Mouse (Mus musculus): ENCODE data around the gene Cdkal1. TPM values are rescaled to one million over a fixed set of nuclear protein-coding genes. Genes with fewer than 3 reads are reported as not detected.
A peak's percentile ranks its signal among the peaks of the same experiment; 100 is the strongest.

Gene Cdkal1
- total and polyA plus RNA-seq, 3 experiments = 8.7 to 13.7 (median 9.5) TPM

DNA sequence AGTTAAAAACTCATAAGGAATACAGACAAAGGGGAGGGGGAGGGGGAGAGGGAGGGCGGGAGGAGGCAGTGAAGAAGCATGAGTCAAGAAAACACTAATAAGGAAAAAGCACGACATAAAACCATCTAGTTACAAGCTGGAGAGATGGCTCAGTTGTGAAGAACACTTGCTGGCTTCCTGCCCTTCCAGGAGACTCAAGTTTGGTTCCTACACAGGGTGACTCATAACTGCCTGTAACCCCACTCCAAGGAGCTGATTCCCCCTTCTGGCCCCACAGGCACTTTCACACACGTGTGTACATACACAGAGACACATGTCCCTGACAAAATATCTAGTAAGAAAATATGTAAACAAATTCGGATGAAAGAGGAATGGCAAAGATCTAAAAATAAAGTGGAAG is 46.2 kb upstream of the Cdkal1 start:
- Histone ChIP-seq H3K9ac (ENCODE audit: insufficient read depth, low read depth) (no peak overlapping the region), H3K4me3 (replicated peaks in 1 of 3; ENCODE audit: low read depth in 2 of 3, low read length in 2 of 3, poor library complexity in 1 of 3) (no peak overlapping the region), H3K4me1 (ENCODE audit: control insufficient read depth in 1 of 2, insufficient read depth in 2 of 2) (peaks cover 11 to 21% of the 10 kb centered on the region in 2 experiments), H3K27ac (ENCODE audit: insufficient read depth, low read depth) (no peak overlapping the region), H3K27me3 (replicated peaks) (no peaks in the 10 kb centered on the region), H3K4me2 (ENCODE audit: insufficient read depth, low read depth, poor library complexity, severe bottlenecking) (no peak overlapping the region), H3K36me3 (replicated peaks in 1 of 2; ENCODE audit: control insufficient read depth in 1 of 2, insufficient read depth in 1 of 2, low read length in 1 of 2) (peaks cover 0 to 5% of the 10 kb centered on the region in 2 experiments), H3K9me3 (replicated peaks; ENCODE audit: low read length) (no peaks in the 10 kb centered on the region), H3K79me2 (replicated peaks; ENCODE audit: control insufficient read depth, extremely low read depth, insufficient read depth, poor library complexity, severe bottlenecking) (no peaks in the 10 kb centered on the region)
- dilution Hi-C loops (cut with MboI; ENCODE audit: extremely low pct_ligation_motif_present, extremely low pct_unique_long_range_greater_than_20kb, low sequenced_read_pairs) = no loop called here
- no peak for DNase-seq (ENCODE audit: extremely low read depth)
- in situ Hi-C loops (cut with MboI; ENCODE audit: low pct_ligation_motif_present, low pct_unique_long_range_greater_than_20kb, low sequenced_read_pairs) = no loop called here
- TF ChIP-seq MAFK (IDR thresholded peaks at IDR 0.05; ENCODE audit: insufficient replicate concordance, low read length) (no peak), HCFC1 (IDR thresholded peaks at IDR 0.05; ENCODE audit: low read depth, low read length) (no peak), ZC3H11A (IDR thresholded peaks at IDR 0.05; ENCODE audit: low read depth, low read length) (no peak), ZNF384 (IDR thresholded peaks at IDR 0.05; ENCODE audit: low read depth, low read length) (no peak), POLR2AphosphoS2 (IDR thresholded peaks at IDR 0.05; ENCODE audit: low read depth, low read length) (no peak), ZMIZ1 (IDR thresholded peaks at IDR 0.05; ENCODE audit: low read depth, low read length) (no peak), MYC (IDR thresholded peaks at IDR 0.05; ENCODE audit: low read depth, low read length) (no peak), CHD2 (IDR thresholded peaks at IDR 0.05; ENCODE audit: low read length) (no peak), ELF1 (IDR thresholded peaks at IDR 0.05; ENCODE audit: low read depth, low read length) (no peak), TBP (conservative IDR thresholded peaks at IDR 0.05; ENCODE audit: low read depth, low read length) (peak; percentile 59; the same call in 1 of the 2 replicates), IRF4 (IDR thresholded peaks at IDR 0.05; ENCODE audit: low read depth, low read length) (no peak), BHLHE40 (IDR thresholded peaks at IDR 0.05; ENCODE audit: low read depth, low read length) (peak; percentile 45), SMC3 (IDR thresholded peaks at IDR 0.05; ENCODE audit: low read depth, low read length) (no peak)

DNA sequence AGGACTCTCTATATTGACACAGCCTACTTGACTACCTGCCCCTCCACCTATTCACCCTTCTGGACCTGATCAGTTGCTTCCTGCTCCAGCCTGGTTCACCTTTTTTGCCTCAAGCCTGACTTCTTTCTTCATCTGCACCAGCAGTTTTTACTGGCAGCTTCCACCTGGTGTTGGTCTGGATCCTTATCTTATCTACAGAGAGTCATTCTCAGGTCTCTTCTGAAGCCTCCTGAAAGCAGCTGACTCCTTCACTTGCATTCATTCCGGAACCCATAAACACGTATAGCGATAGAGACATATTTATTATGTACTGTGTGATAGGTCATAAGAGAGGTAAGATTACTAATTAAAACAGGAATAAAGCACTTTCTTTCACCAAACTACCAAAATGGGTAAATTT is 11.3 kb upstream of the Cdkal1 start:
- no peak overlapping the region for H3K4me2 ChIP-seq (ENCODE audit: insufficient read depth, low read depth, poor library complexity, severe bottlenecking)
- no peak overlapping the region for H3K9ac ChIP-seq (ENCODE audit: insufficient read depth, low read depth)
- H3K27ac ChIP-seq (ENCODE audit: insufficient read depth, low read depth) = no peak overlapping the region
- H3K36me3 ChIP-seq (replicated peaks in 1 of 2; ENCODE audit: control insufficient read depth in 1 of 2, insufficient read depth in 1 of 2, low read length in 1 of 2) = no peaks in the 10 kb centered on the region
- H3K79me2 ChIP-seq (replicated peaks; ENCODE audit: control insufficient read depth, extremely low read depth, insufficient read depth, poor library complexity, severe bottlenecking) = no peaks in the 10 kb centered on the region
- no peaks in the 10 kb centered on the region for H3K4me1 ChIP-seq (ENCODE audit: control insufficient read depth in 1 of 2, insufficient read depth in 2 of 2)
- in situ Hi-C loops (cut with MboI; ENCODE audit: low pct_ligation_motif_present, low pct_unique_long_range_greater_than_20kb, low sequenced_read_pairs) = no loop called here
- H3K9me3 ChIP-seq (replicated peaks; ENCODE audit: low read length) = no peaks in the 10 kb centered on the region
- dilution Hi-C loops (cut with MboI; ENCODE audit: extremely low pct_ligation_motif_present, extremely low pct_unique_long_range_greater_than_20kb, low sequenced_read_pairs) = no loop called here
- DNase-seq (ENCODE audit: extremely low read depth) = no peak
- no peak overlapping the region for H3K4me3 ChIP-seq (replicated peaks in 1 of 3; ENCODE audit: low read depth in 2 of 3, low read length in 2 of 3, poor library complexity in 1 of 3)
- no peaks in the 10 kb centered on the region for H3K27me3 ChIP-seq (replicated peaks)
- TF ChIP-seq POLR2AphosphoS2 (IDR thresholded peaks at IDR 0.05; ENCODE audit: low read depth, low read length) = no peak
- TF ChIP-seq TCF12 (IDR thresholded peaks at IDR 0.05; ENCODE audit: low read depth, low read length) = no peak
- TF ChIP-seq E2F4 (IDR thresholded peaks at IDR 0.05; ENCODE audit: insufficient replicate concordance, low read depth, low read length) = no peak
- TF ChIP-seq CHD1 (IDR thresholded peaks at IDR 0.05; ENCODE audit: low read depth, low read length) = no peak
- TF ChIP-seq SMC3 (IDR thresholded peaks at IDR 0.05; ENCODE audit: low read depth, low read length) = no peak
- no peak for TF ChIP-seq GABPA (IDR thresholded peaks at IDR 0.05; ENCODE audit: insufficient replicate concordance, low read depth, low read length)
- no peak for TF ChIP-seq MXI1 (IDR thresholded peaks at IDR 0.05; ENCODE audit: low read depth, low read length)
- no peak for TF ChIP-seq NELFE (IDR thresholded peaks at IDR 0.05; ENCODE audit: low read depth, low read length)
- TF ChIP-seq CHD2 (IDR thresholded peaks at IDR 0.05; ENCODE audit: low read length) = no peak
- no peak for TF ChIP-seq MAX (IDR thresholded peaks at IDR 0.05; ENCODE audit: low read length)
- TF ChIP-seq ZNF384 (IDR thresholded peaks at IDR 0.05; ENCODE audit: low read depth, low read length) = no peak
- TF ChIP-seq TBP (conservative IDR thresholded peaks at IDR 0.05; ENCODE audit: low read depth, low read length) = no peak
- no peak for TF ChIP-seq ZC3H11A (IDR thresholded peaks at IDR 0.05; ENCODE audit: low read depth, low read length)
- no peak for TF ChIP-seq ZKSCAN1 (IDR thresholded peaks at IDR 0.05; ENCODE audit: borderline replicate concordance, low read depth, low read length)
- TF ChIP-seq MAFK (IDR thresholded peaks at IDR 0.05; ENCODE audit: insufficient replicate concordance, low read length) = no peak
